Mouse (Mus musculus) cerebellum, adult 2 months (tissue): ENCODE data around the gene Fbln5.

Source experiments
- CTCF ChIP-seq: fragments of 200-500 bp; IDR thresholded peaks from 2 replicates; pipeline ENCODE4 v1.5.1; 2011; ENCODE audit warnings: low read depth, mild to moderate bottlenecking, control low read depth, low read length, moderate library complexity, borderline replicate concordance; ENCODE audit not compliant: insufficient read depth
- POLR2A ChIP-seq: fragments of 200-500 bp; IDR thresholded peaks from 2 replicates; pipeline ENCODE4 v1.6.1; 2011; ENCODE audit warnings: low read length, control low read depth, borderline replicate concordance; ENCODE audit not compliant: insufficient read depth

- TF ChIP-seq CTCF: no peak
- TF ChIP-seq POLR2A: no peak
These were observed 2.0 kb downstream of the Fbln5 start for GRCm38 (mm10) chr12:101816810-101817209.
